Mouse (Mus musculus): ENCODE data around the gene Rhag. TPM values are rescaled to one million over a fixed set of nuclear protein-coding genes. Genes with fewer than 3 reads are reported as not detected.
A peak's percentile ranks its signal among the peaks of the same experiment; 100 is the strongest.

The Rhag gene
- polyA plus RNA-seq, 1 experiment from 2014 or later, result 14.1 TPM

GRCm38 (mm10) chr17:40817340-40817943 is 6.5 kb downstream of the Rhag start:
- Histone ChIP-seq H3K4me1 (replicated peaks) (no peaks in the 10 kb centered on the region), H3K27ac (ENCODE audit: poor library complexity, severe bottlenecking) (no peak overlapping the region), H3K9ac (no peak overlapping the region), H3K9me3 (replicated peaks) (no peaks in the 10 kb centered on the region), H3K4me3 (no peak overlapping the region), H3K36me3 (no peaks in the 10 kb centered on the region), H3K27me3 (replicated peaks) (no peaks in the 10 kb centered on the region), H3K4me2 (peak overlapping the region; percentile 13; the same call in 1 of the 2 replicates)
- no peak for ATAC-seq (ENCODE audit: insufficient number of reproducible peaks, low FRiP score)
- WGBS, result 61% methylated on average over 4 of the region's 4 CpGs

GRCm38 (mm10) chr17:40821477-40821876 is 10.6 kb downstream of the Rhag start:
- H3K4me3 ChIP-seq, result no peak overlapping the region
- no peaks in the 10 kb centered on the region for H3K36me3 ChIP-seq
- H3K4me2 ChIP-seq, result no peak overlapping the region
- H3K4me1 ChIP-seq (replicated peaks), result no peaks in the 10 kb centered on the region
- H3K9me3 ChIP-seq (replicated peaks), result no peaks in the 10 kb centered on the region
- H3K27ac ChIP-seq (ENCODE audit: poor library complexity, severe bottlenecking), result no peak overlapping the region
- no peaks in the 10 kb centered on the region for H3K27me3 ChIP-seq (replicated peaks)
- no peak overlapping the region for H3K9ac ChIP-seq
- ATAC-seq (ENCODE audit: insufficient number of reproducible peaks, low FRiP score), result no peak
- WGBS, result 80% methylated on average over 9 of the region's 9 CpGs

- no peak for ATAC-seq (ENCODE audit: insufficient number of reproducible peaks, low FRiP score)
- Histone ChIP-seq H3K9ac (no peak overlapping the region), H3K36me3 (no peaks in the 10 kb centered on the region), H3K4me3 (no peak overlapping the region), H3K9me3 (replicated peaks) (no peaks in the 10 kb centered on the region), H3K4me2 (no peak overlapping the region), H3K27me3 (replicated peaks) (no peaks in the 10 kb centered on the region), H3K4me1 (replicated peaks) (no peaks in the 10 kb centered on the region), H3K27ac (ENCODE audit: poor library complexity, severe bottlenecking) (no peak overlapping the region)
- WGBS, result 25% methylated on average over 4 of the region's 4 CpGs
These were observed 12.9 kb downstream of the Rhag start for GRCm38 (mm10) chr17:40823817-40824216.

- 51% methylated on average over 8 of the region's 8 CpGs for WGBS
- H3K9ac ChIP-seq, result no peak overlapping the region
- H3K4me1 ChIP-seq (replicated peaks), result no peaks in the 10 kb centered on the region
- H3K4me3 ChIP-seq, result no peak overlapping the region
- H3K27me3 ChIP-seq (replicated peaks), result no peaks in the 10 kb centered on the region
- no peak for ATAC-seq (ENCODE audit: insufficient number of reproducible peaks, low FRiP score)
- no peaks in the 10 kb centered on the region for H3K9me3 ChIP-seq (replicated peaks)
- H3K27ac ChIP-seq (ENCODE audit: poor library complexity, severe bottlenecking), result no peak overlapping the region
- no peak overlapping the region for H3K4me2 ChIP-seq
- no peaks in the 10 kb centered on the region for H3K36me3 ChIP-seq
These were observed 13.6 kb downstream of the Rhag start for GRCm38 (mm10) chr17:40824549-40824948.

GRCm38 (mm10) chr17:40831870-40832269 is 20.9 kb downstream of the Rhag start:
- no peak overlapping the region for H3K4me3 ChIP-seq
- no peak overlapping the region for H3K4me2 ChIP-seq
- H3K27me3 ChIP-seq (replicated peaks), result no peaks in the 10 kb centered on the region
- no peak overlapping the region for H3K27ac ChIP-seq (ENCODE audit: poor library complexity, severe bottlenecking)
- WGBS, result 48% methylated on average over 2 of the region's 2 CpGs
- H3K4me1 ChIP-seq (replicated peaks), result no peaks in the 10 kb centered on the region
- H3K36me3 ChIP-seq, result no peaks in the 10 kb centered on the region
- H3K9ac ChIP-seq, result no peak overlapping the region
- no peak for ATAC-seq (ENCODE audit: insufficient number of reproducible peaks, low FRiP score)
- no peaks in the 10 kb centered on the region for H3K9me3 ChIP-seq (replicated peaks)

- Histone ChIP-seq H3K27me3 (replicated peaks) (no peaks in the 10 kb centered on the region), H3K4me1 (replicated peaks) (no peaks in the 10 kb centered on the region), H3K9ac (no peak overlapping the region), H3K36me3 (no peaks in the 10 kb centered on the region), H3K4me3 (no peak overlapping the region), H3K4me2 (no peak overlapping the region), H3K9me3 (replicated peaks) (no peaks in the 10 kb centered on the region), H3K27ac (ENCODE audit: poor library complexity, severe bottlenecking) (no peak overlapping the region)
- ATAC-seq (ENCODE audit: insufficient number of reproducible peaks, low FRiP score), result no peak
These were observed 26.4 kb downstream of the Rhag start for GRCm38 (mm10) chr17:40837308-40837707.

- Histone ChIP-seq H3K36me3 (no peaks in the 10 kb centered on the region), H3K9me3 (replicated peaks) (no peaks in the 10 kb centered on the region), H3K4me1 (replicated peaks) (0 out of 2 replicates have a peak, but pooled peaks cover 2% of the 10 kb centered on the region), H3K27me3 (replicated peaks) (no peaks in the 10 kb centered on the region), H3K9ac (no peak overlapping the region), H3K27ac (ENCODE audit: poor library complexity, severe bottlenecking) (no peak overlapping the region), H3K4me2 (no peak overlapping the region), H3K4me3 (no peak overlapping the region)
- ATAC-seq (ENCODE audit: insufficient number of reproducible peaks, low FRiP score), result no peak
These were observed 44.1 kb downstream of the Rhag start for GRCm38 (mm10) chr17:40855065-40855464.

GRCm38 (mm10) chr17:40868952-40869747 is 58.2 kb downstream of the Rhag start:
- Histone ChIP-seq H3K9me3 (replicated peaks) (no peaks in the 10 kb centered on the region), H3K9ac (no peak overlapping the region), H3K27me3 (replicated peaks) (no peaks in the 10 kb centered on the region), H3K27ac (ENCODE audit: poor library complexity, severe bottlenecking) (peak overlapping the region; percentile 33; the same call in 1 of the 2 replicates), H3K4me3 (no peak overlapping the region), H3K4me1 (replicated peaks) (peaks cover 10% of the 10 kb centered on the region; the same call in 1 of the 2 replicates), H3K36me3 (no peaks in the 10 kb centered on the region), H3K4me2 (peak overlapping the region; percentile 54)
- peak; percentile 42; the same call in 1 of the 2 replicates for ATAC-seq (ENCODE audit: insufficient number of reproducible peaks, low FRiP score)
- WGBS, result 12% methylated on average over 10 of the region's 10 CpGs

GRCm38 (mm10) chr17:40872626-40873025 is 61.7 kb downstream of the Rhag start:
- Histone ChIP-seq H3K4me1 (replicated peaks) (peaks cover 18% of the 10 kb centered on the region), H3K36me3 (0 out of 2 replicates have a peak, but pooled peaks cover 3% of the 10 kb centered on the region), H3K4me3 (no peak overlapping the region), H3K4me2 (no peak overlapping the region), H3K27me3 (replicated peaks) (no peaks in the 10 kb centered on the region), H3K27ac (ENCODE audit: poor library complexity, severe bottlenecking) (no peak overlapping the region), H3K9me3 (replicated peaks) (no peaks in the 10 kb centered on the region), H3K9ac (no peak overlapping the region)
- no peak for ATAC-seq (ENCODE audit: insufficient number of reproducible peaks, low FRiP score)
- WGBS, result 93% methylated on average over 6 of the region's 6 CpGs

- ATAC-seq (ENCODE audit: insufficient number of reproducible peaks, low FRiP score), result no peak
- no peak overlapping the region for H3K9ac ChIP-seq
- H3K4me2 ChIP-seq, result no peak overlapping the region
- 0 out of 2 replicates have a peak, but pooled peaks cover 3% of the 10 kb centered on the region for H3K36me3 ChIP-seq
- H3K9me3 ChIP-seq (replicated peaks), result no peaks in the 10 kb centered on the region
- no peak overlapping the region for H3K4me3 ChIP-seq
- H3K4me1 ChIP-seq (replicated peaks), result peaks cover 24% of the 10 kb centered on the region
- WGBS, result 51% methylated on average over 2 of the region's 2 CpGs
- no peaks in the 10 kb centered on the region for H3K27me3 ChIP-seq (replicated peaks)
- no peak overlapping the region for H3K27ac ChIP-seq (ENCODE audit: poor library complexity, severe bottlenecking)
These were observed 62.7 kb downstream of the Rhag start for GRCm38 (mm10) chr17:40873582-40874011.

GRCm38 (mm10) chr17:40874701-40875100 is 63.8 kb downstream of the Rhag start:
- H3K9ac ChIP-seq, result no peak overlapping the region
- WGBS, result 75% methylated on average over 3 of the region's 3 CpGs
- H3K27me3 ChIP-seq (replicated peaks), result no peaks in the 10 kb centered on the region
- H3K9me3 ChIP-seq (replicated peaks), result no peaks in the 10 kb centered on the region
- H3K4me2 ChIP-seq, result no peak overlapping the region
- peaks cover 16% of the 10 kb centered on the region for H3K4me1 ChIP-seq (replicated peaks)
- 0 out of 2 replicates have a peak, but pooled peaks cover 3% of the 10 kb centered on the region for H3K36me3 ChIP-seq
- H3K4me3 ChIP-seq, result no peak overlapping the region
- ATAC-seq (ENCODE audit: insufficient number of reproducible peaks, low FRiP score), result no peak
- H3K27ac ChIP-seq (ENCODE audit: poor library complexity, severe bottlenecking), result no peak overlapping the region

All from heart, embryonic 12.5 days (tissue).